Mouse (Mus musculus) cerebellum, adult 2 months (tissue): ENCODE measurements around the gene Hk1.

Experiments used
- CTCF ChIP-seq: fragments of 200-500 bp; IDR thresholded peaks from 2 replicates; pipeline ENCODE4 v1.5.1; 2011; ENCODE audit warnings: low read depth, mild to moderate bottlenecking, control low read depth, low read length, moderate library complexity, borderline replicate concordance; ENCODE audit not compliant: insufficient read depth
- POLR2A ChIP-seq: fragments of 200-500 bp; IDR thresholded peaks from 2 replicates; pipeline ENCODE4 v1.6.1; 2011; ENCODE audit warnings: low read length, control low read depth, borderline replicate concordance; ENCODE audit not compliant: insufficient read depth

GRCm38 (mm10) chr10:62342512-62342911 is 37.2 kb downstream of the Hk1 start:
- TF ChIP-seq POLR2A (no peak), CTCF (no peak)
